Mouse (Mus musculus) midbrain, embryonic 14.5 days (tissue): Measurements from ENCODE around the gene Tnp2. TPM values are rescaled to one million over a fixed set of nuclear protein-coding genes. Genes with fewer than 3 reads are reported as not detected.

Experiments
- ATAC-seq: fragments of 200-750 bp; cut with Nextera tagmentation; 2 replicates; pipeline ENCODE4 v1.8.0; 2017; ENCODE audit warnings: moderate number of reproducible peaks, moderate library complexity; ENCODE audit not compliant: low FRiP score, low TSS enrichment
- DNase-seq: peaks from one replicate; pipeline ENCODE4 v3.0.0-alpha.2; 2015
- H3K27ac ChIP-seq: fragments of 300-500 bp; sonication (generic); replicated peaks from 2 replicates; pipeline ENCODE4 v1.5.1; 2014; ENCODE audit warnings: mild to moderate bottlenecking, low read depth, low read length, moderate library complexity
- H3K27me3 ChIP-seq: fragments of 300-500 bp; sonication (generic); 2 replicates; pipeline ENCODE4 v1.6.1; 2014; ENCODE audit warnings: low read length, control low read depth, mixed read lengths; ENCODE audit not compliant: control insufficient read depth, insufficient read depth
- H3K36me3 ChIP-seq: fragments of 300-500 bp; sonication (generic); 2 replicates; pipeline ENCODE4 v1.6.1; 2014; ENCODE audit warnings: low read length, control low read depth; ENCODE audit not compliant: control insufficient read depth, insufficient read depth
- H3K4me1 ChIP-seq: fragments of 300-500 bp; sonication (generic); 2 replicates; pipeline ENCODE4 v1.6.1; 2014; ENCODE audit warnings: mild to moderate bottlenecking, antibody characterized with exemption, low read length, control low read depth; ENCODE audit not compliant: control insufficient read depth, insufficient read depth
- H3K4me2 ChIP-seq: fragments of 300-500 bp; sonication (generic); 2 replicates; pipeline ENCODE4 v1.6.1; 2014; ENCODE audit warnings: mild to moderate bottlenecking, low read length, moderate library complexity
- H3K4me3 ChIP-seq: fragments of 300-500 bp; sonication (generic); replicated peaks from 2 replicates; pipeline ENCODE4 v1.5.1; 2014; ENCODE audit warnings: low read depth, low read length
- H3K9ac ChIP-seq: fragments of 300-500 bp; sonication (generic); replicated peaks from 2 replicates; pipeline ENCODE4 v1.6.1; 2014; ENCODE audit warnings: mild to moderate bottlenecking, low read length, moderate library complexity
- H3K9me3 ChIP-seq: fragments of 300-500 bp; sonication (generic); 2 replicates; pipeline ENCODE4 v1.6.1; 2016; ENCODE audit warnings: low read length, control low read depth, mixed read lengths; ENCODE audit not compliant: control insufficient read depth
- WGBS: fragments of 180-500 bp; shearing (Covaris S2); extraction: QIAGEN DNeasy Blood & Tissue Kit; methylation state at CpG from one replicate; pipeline ENCODE4 v1.1.7; 2014; 5-methylcytosine and 5-hydroxymethylcytosine counted together
- polyA plus RNA-seq: library from polyadenylated mRNA; unstranded; fragments of >200 nt; fragmentation: Nextera tagmentation; extraction: Ambion mirVana; gene quantifications from 2 replicates; pipeline ENCODE4 v1.2.1, GENCODE M21; 2014

Gene Tnp2
- polyA plus RNA-seq, 1 experiment from 2014 or later: not detected

GRCm38 (mm10) chr16:10749824-10750223 is 38.6 kb downstream of the Tnp2 start:
- Histone ChIP-seq H3K4me3 (no peak overlapping the region), H3K4me1 (no peaks in the 10 kb centered on the region), H3K9me3 (no peaks in the 10 kb centered on the region), H3K36me3 (no peaks in the 10 kb centered on the region), H3K4me2 (no peak overlapping the region), H3K9ac (no peak overlapping the region), H3K27me3 (no peaks in the 10 kb centered on the region), H3K27ac (no peak overlapping the region)
- 72% methylated on average over 7 of the region's 7 CpGs for WGBS
- ATAC-seq (0 out of 2 replicates have a peak, but pooled peaks have one; percentile 34), DNase-seq (peak; percentile 30)

- Histone ChIP-seq H3K27me3 (no peaks in the 10 kb centered on the region), H3K27ac (no peak overlapping the region), H3K4me3 (no peak overlapping the region), H3K9ac (no peak overlapping the region), H3K36me3 (no peaks in the 10 kb centered on the region), H3K9me3 (no peaks in the 10 kb centered on the region), H3K4me2 (no peak overlapping the region), H3K4me1 (no peaks in the 10 kb centered on the region)
- ATAC-seq: no peak
- no peak for DNase-seq
- WGBS: 83% methylated on average over 7 of the region's 7 CpGs
These were observed 39.2 kb downstream of the Tnp2 start for GRCm38 (mm10) chr16:10749226-10749625.

GRCm38 (mm10) chr16:10741082-10741481 is 47.4 kb downstream of the Tnp2 start:
- no peak overlapping the region for H3K27ac ChIP-seq
- no peaks in the 10 kb centered on the region for H3K36me3 ChIP-seq
- no peaks in the 10 kb centered on the region for H3K4me1 ChIP-seq
- no peak overlapping the region for H3K4me2 ChIP-seq
- H3K9ac ChIP-seq: no peak overlapping the region
- no peak overlapping the region for H3K4me3 ChIP-seq
- 97% methylated on average over 2 of the region's 2 CpGs for WGBS
- ATAC-seq (no peak), DNase-seq (no peak)
- no peaks in the 10 kb centered on the region for H3K27me3 ChIP-seq
- H3K9me3 ChIP-seq: no peaks in the 10 kb centered on the region

- Histone ChIP-seq H3K36me3 (no peaks in the 10 kb centered on the region), H3K4me3 (no peak overlapping the region), H3K4me2 (no peak overlapping the region), H3K4me1 (no peaks in the 10 kb centered on the region), H3K27me3 (no peaks in the 10 kb centered on the region), H3K9ac (no peak overlapping the region), H3K9me3 (no peaks in the 10 kb centered on the region), H3K27ac (no peak overlapping the region)
- 76% methylated on average over 9 of the region's 9 CpGs for WGBS
- ATAC-seq (no peak), DNase-seq (no peak)
These were observed 48.5 kb downstream of the Tnp2 start for GRCm38 (mm10) chr16:10739854-10740398.

- Histone ChIP-seq H3K27ac (no peak overlapping the region), H3K36me3 (no peaks in the 10 kb centered on the region), H3K9me3 (no peaks in the 10 kb centered on the region), H3K4me3 (no peak overlapping the region), H3K4me2 (no peak overlapping the region), H3K27me3 (no peaks in the 10 kb centered on the region), H3K9ac (no peak overlapping the region), H3K4me1 (no peaks in the 10 kb centered on the region)
- WGBS: 87% methylated on average over 3 of the region's 3 CpGs
- DNase-seq: no peak
- no peak for ATAC-seq
These were observed 49.6 kb downstream of the Tnp2 start for GRCm38 (mm10) chr16:10738866-10739265.

Other genes starting within 250 kb of the Tnp2 start
- 21.8 and 25.3 TPM in 2 replicates for gene Dexi, start 245.6 kb downstream of the Tnp2 start, polyA plus RNA-seq
- gene Clec16a, start 243.3 kb downstream of the Tnp2 start, polyA plus RNA-seq: 78.4 and 79.3 TPM in 2 replicates
- gene Socs1, start 3.1 kb downstream of the Tnp2 start, polyA plus RNA-seq: 2.5 and 2.7 TPM in 2 replicates
- gene Prm3, start 2.3 kb upstream of the Tnp2 start, polyA plus RNA-seq: not detected in 2 replicates
- not detected in 2 replicates for gene Prm2, start 7.5 kb upstream of the Tnp2 start, polyA plus RNA-seq
- gene Prm1, start 17.2 kb upstream of the Tnp2 start, polyA plus RNA-seq: 0.74 TPM in 1 of 2 replicates, not detected in the other
- gene Gm11172, start 24.3 kb upstream of the Tnp2 start, polyA plus RNA-seq: not detected in 2 replicates
- gene Rmi2, start 46.4 kb upstream of the Tnp2 start, polyA plus RNA-seq: 0.46 and 0.55 TPM in 2 replicates